In genomic region chr9:77427292-77428114, GRCm38 (mm10) we compare ENCODE assay signal across 9 mouse cellular contexts.
DNase-seq lines count a peak whose midpoint lies in the region; ATAC-seq lines count a peak whose summit lies in the region.
"Had no signal": no experiment of that assay in that cellular context is flagged by ENCODE, and none has a peak within 500 bp of the region (broad histone marks: within the 10 kb centered on the region; RNA-seq: fewer than 3 reads in every experiment).

No protein-coding gene starts in this region.

- H3K27me3 ChIP-seq in heart, embryonic 10.5 days (ENCODE audit: insufficient read depth, poor library complexity, severe bottlenecking): no peaks in the 10 kb centered on the region
- no peaks in the 10 kb centered on the region for H3K27me3 ChIP-seq in lung, embryonic 16.5 days (ENCODE audit: control insufficient read depth, insufficient read depth, low read depth, low read length)
- H3K27me3 ChIP-seq: megakaryocyte, embryonic 14.5 days had no signal

- no peaks in the 10 kb centered on the region for H3K9me3 ChIP-seq in heart, embryonic 10.5 days
- H3K9me3 ChIP-seq in lung, embryonic 16.5 days (ENCODE audit: control insufficient read depth, low read length): no peaks in the 10 kb centered on the region

- DNase-seq in adrenal gland, adult (ENCODE audit: inconsistent age in 2 of 2, low spot score in 1 of 2): peak; percentile 76 to 94
- DNase-seq in embryo, embryonic 9.5 days (ENCODE audit: extremely low spot score): peak; percentile 58
- peak; percentile 83 for DNase-seq in heart, embryonic 10.5 days (ENCODE audit: low spot score)
- DNase-seq in kidney, adult 9 months: peak; percentile 53
- peak; percentile 18 for DNase-seq in ovary, postnatal 14 days (ENCODE audit: low spot score)
- DNase-seq in thymus, adult 18-20 months: no peak
- DNase-seq in frontal cortex, adult 2 months (ENCODE audit: extremely low spot score in 1 of 2, low spot score in 1 of 2): no peak

- ATAC-seq in lung, embryonic 16.5 days (ENCODE audit: low read depth): peak; percentile 88

- peak overlapping the region; percentile 87 for H3K27ac ChIP-seq in heart, embryonic 10.5 days
- peak overlapping the region; percentile 64 for H3K27ac ChIP-seq in lung, embryonic 16.5 days (ENCODE audit: low read length)

- 48% methylated on average over 23 of the region's 23 CpGs for WGBS in heart, embryonic 10.5 days
- WGBS in lung, embryonic 16.5 days: 23% methylated on average over 23 of the region's 23 CpGs

- peak overlapping the region; percentile 52 for H3K4me2 ChIP-seq in lung, embryonic 16.5 days (ENCODE audit: low read depth, low read length)

- peak overlapping the region; percentile 35; the same call in 1 of the 2 replicates for H3K4me3 ChIP-seq in heart, embryonic 10.5 days
- H3K4me3 ChIP-seq in lung, embryonic 16.5 days (ENCODE audit: low read length): peak overlapping the region; percentile 24
- H3K4me3 ChIP-seq: megakaryocyte, embryonic 14.5 days had no signal

- peaks cover 6% of the 10 kb centered on the region for H3K36me3 ChIP-seq in heart, embryonic 10.5 days
- H3K36me3 ChIP-seq in lung, embryonic 16.5 days (ENCODE audit: control insufficient read depth, insufficient read depth, low read length): no peaks in the 10 kb centered on the region; the same call in 1 of the 2 replicates

- H3K4me1 ChIP-seq in heart, embryonic 10.5 days: peaks cover 49% of the 10 kb centered on the region
- H3K4me1 ChIP-seq in lung, embryonic 16.5 days (replicated peaks; ENCODE audit: control insufficient read depth, insufficient read depth, low read length): peaks cover 35% of the 10 kb centered on the region

- peak overlapping the region; percentile 24; the same call in 1 of the 2 replicates for H3K9ac ChIP-seq in lung, embryonic 16.5 days (ENCODE audit: low read length)

Comparison
In these comparisons a context has a peak if more than half of its experiments do, and no peak if none do; other contexts are left out.
1. DNase-seq: peak in adrenal gland, adult (2 of 2), embryo, embryonic 9.5 days (single experiment), heart, embryonic 10.5 days (single experiment), kidney, adult 9 months (single experiment) and ovary, postnatal 14 days (single experiment); none in thymus, adult 18-20 months (0 of 2) and frontal cortex, adult 2 months (0 of 2).